ENCODE assay signal across 20 mouse cellular contexts in genomic region chr2:126031186-126031900, GRCm38 (mm10). TPM values are rescaled to one million over a fixed set of nuclear protein-coding genes. Genes with fewer than 3 reads are reported as not detected.
DNase-seq lines count a peak whose midpoint lies in the region; ATAC-seq and TF ChIP-seq lines count a peak whose summit lies in the region.
"Had no signal": no experiment of that assay in that cellular context is flagged by ENCODE, and none has a peak within 500 bp of the region (broad histone marks: within the 10 kb centered on the region; RNA-seq: fewer than 3 reads in every experiment).

No protein-coding gene starts in this region.

- ATAC-seq in intestine, embryonic 16.5 days = peak; percentile 53; the same call in 1 of the 2 replicates
- no peak for ATAC-seq in forebrain, postnatal 0 days
- ATAC-seq: CD4-positive, CD25-positive, alpha-beta regulatory T cell, adult 4 months; inflammation-experienced regulatory T-cells, adult 6 months; midbrain, embryonic 15.5 days had no signal

- 40% methylated on average over 8 of the region's 8 CpGs for WGBS in intestine, embryonic 16.5 days
- WGBS in forebrain, postnatal 0 days = 57% methylated on average over 8 of the region's 8 CpGs

- no peak overlapping the region for H3K4me3 ChIP-seq in intestine, embryonic 16.5 days (ENCODE audit: low read length)
- no peak overlapping the region for H3K4me3 ChIP-seq in forebrain, postnatal 0 days (ENCODE audit: low read depth, low read length)
- H3K4me3 ChIP-seq: embryonic facial prominence, embryonic 12.5 days; heart, embryonic 13.5 days; midbrain, embryonic 15.5 days had no signal

- no peaks in the 10 kb centered on the region for H3K36me3 ChIP-seq in intestine, embryonic 16.5 days (ENCODE audit: control insufficient read depth, insufficient read depth, low read length)
- no peaks in the 10 kb centered on the region for H3K36me3 ChIP-seq in forebrain, postnatal 0 days (ENCODE audit: insufficient read depth)
- H3K36me3 ChIP-seq: embryonic facial prominence, embryonic 12.5 days; heart, embryonic 13.5 days; midbrain, embryonic 15.5 days had no signal

- no peak overlapping the region for H3K4me2 ChIP-seq in intestine, embryonic 16.5 days (ENCODE audit: low read depth, low read length)
- no peak overlapping the region for H3K4me2 ChIP-seq in forebrain, postnatal 0 days (ENCODE audit: low read depth)
- H3K4me2 ChIP-seq: embryonic facial prominence, embryonic 12.5 days; heart, embryonic 13.5 days; midbrain, embryonic 15.5 days had no signal

- H3K4me1 ChIP-seq in intestine, embryonic 16.5 days (ENCODE audit: control insufficient read depth, insufficient read depth, low read length) = no peaks in the 10 kb centered on the region
- H3K4me1 ChIP-seq in forebrain, postnatal 0 days (ENCODE audit: insufficient read depth) = no peaks in the 10 kb centered on the region
- H3K4me1 ChIP-seq: midbrain, embryonic 15.5 days had no signal

- no peak overlapping the region for H3K9ac ChIP-seq in intestine, embryonic 16.5 days (ENCODE audit: low read depth, low read length)
- no peak overlapping the region for H3K9ac ChIP-seq in forebrain, postnatal 0 days
- H3K9ac ChIP-seq: embryonic facial prominence, embryonic 12.5 days; heart, embryonic 13.5 days; midbrain, embryonic 15.5 days had no signal

- no peak for TF ChIP-seq CTCF in forebrain, postnatal 0 days (IDR thresholded peaks at IDR 0.05; ENCODE audit: low read depth)

- H3K9me3 ChIP-seq in intestine, embryonic 16.5 days (ENCODE audit: control insufficient read depth, low read length) = no peaks in the 10 kb centered on the region
- H3K9me3 ChIP-seq in forebrain, postnatal 0 days (ENCODE audit: low read length) = no peaks in the 10 kb centered on the region
- H3K9me3 ChIP-seq: embryonic facial prominence, embryonic 12.5 days; heart, embryonic 13.5 days; midbrain, embryonic 15.5 days had no signal

- no peak overlapping the region; the same call in 1 of the 2 replicates for H3K27ac ChIP-seq in intestine, embryonic 16.5 days (ENCODE audit: low read length)
- no peak overlapping the region for H3K27ac ChIP-seq in forebrain, postnatal 0 days (ENCODE audit: low read depth, low read length)
- H3K27ac ChIP-seq: embryonic facial prominence, embryonic 12.5 days; heart, embryonic 13.5 days; midbrain, embryonic 15.5 days had no signal

- H3K27me3 ChIP-seq in intestine, embryonic 16.5 days (replicated peaks; ENCODE audit: control insufficient read depth, insufficient read depth, low read length) = no peaks in the 10 kb centered on the region
- no peaks in the 10 kb centered on the region for H3K27me3 ChIP-seq in forebrain, postnatal 0 days (ENCODE audit: insufficient read depth, low read length)
- H3K27me3 ChIP-seq: embryonic facial prominence, embryonic 12.5 days; heart, embryonic 13.5 days; midbrain, embryonic 15.5 days had no signal

- peak; percentile 21 for DNase-seq in urinary bladder, postnatal 14 days (ENCODE audit: low spot score)
- no peak for DNase-seq in urinary bladder, postnatal 10 days (ENCODE audit: low spot score)
- peak; percentile 49 to 67 for DNase-seq in lung, postnatal 4 days
- no peak for DNase-seq in spleen, postnatal 14 days (ENCODE audit: low spot score in 2 of 2)
- no peak for DNase-seq in forebrain, postnatal 0 days
- DNase-seq in cerebellum, adult 9-11 months = no peak
- DNase-seq: adrenal gland, postnatal 36 days; cerebellum, postnatal 36 days; kidney, postnatal 10 days; layer of hippocampus, adult 9-11 months; right cerebral cortex, postnatal 14 days had no signal

RNA-seq across cellular contexts. Expression of gene Fgf7, which starts 3.1 kb away (rescaled TPM):
- 0.31 and 0.33 TPM in 2 replicates for polyA plus RNA-seq in intestine, embryonic 16.5 days (2015; fragmentation: Nextera tagmentation; extraction: Ambion mirVana)
- 0.15 and 0.48 TPM in 2 replicates for total RNA-seq in forebrain, postnatal 0 days (2014; rRNA removed)
- polyA plus RNA-seq in forebrain, postnatal 0 days (2015; fragmentation: Nextera tagmentation; extraction: Ambion mirVana) = 0.23 and 0.31 TPM in 2 replicates
- total RNA-seq: hematopoietic stem cell, adult 5-6 weeks; liver, adult 2 months; MEL had no signal
- polyA plus RNA-seq: CD4-positive, CD25-positive, alpha-beta regulatory T cell, adult 4 months; inflammation-experienced regulatory T-cells, adult 6 months; liver, adult 2 months had no signal

Comparison
In these comparisons a context has a peak if more than half of its experiments do, and no peak if none do; other contexts are left out.
1. DNase-seq: peak in urinary bladder, postnatal 14 days (single experiment) and lung, postnatal 4 days (2 of 2); none in urinary bladder, postnatal 10 days (single experiment), spleen, postnatal 14 days (0 of 2), forebrain, postnatal 0 days (single experiment) and cerebellum, adult 9-11 months (single experiment).